ENCODE assay signal across 12 mouse cellular contexts in the genomic region with DNA sequence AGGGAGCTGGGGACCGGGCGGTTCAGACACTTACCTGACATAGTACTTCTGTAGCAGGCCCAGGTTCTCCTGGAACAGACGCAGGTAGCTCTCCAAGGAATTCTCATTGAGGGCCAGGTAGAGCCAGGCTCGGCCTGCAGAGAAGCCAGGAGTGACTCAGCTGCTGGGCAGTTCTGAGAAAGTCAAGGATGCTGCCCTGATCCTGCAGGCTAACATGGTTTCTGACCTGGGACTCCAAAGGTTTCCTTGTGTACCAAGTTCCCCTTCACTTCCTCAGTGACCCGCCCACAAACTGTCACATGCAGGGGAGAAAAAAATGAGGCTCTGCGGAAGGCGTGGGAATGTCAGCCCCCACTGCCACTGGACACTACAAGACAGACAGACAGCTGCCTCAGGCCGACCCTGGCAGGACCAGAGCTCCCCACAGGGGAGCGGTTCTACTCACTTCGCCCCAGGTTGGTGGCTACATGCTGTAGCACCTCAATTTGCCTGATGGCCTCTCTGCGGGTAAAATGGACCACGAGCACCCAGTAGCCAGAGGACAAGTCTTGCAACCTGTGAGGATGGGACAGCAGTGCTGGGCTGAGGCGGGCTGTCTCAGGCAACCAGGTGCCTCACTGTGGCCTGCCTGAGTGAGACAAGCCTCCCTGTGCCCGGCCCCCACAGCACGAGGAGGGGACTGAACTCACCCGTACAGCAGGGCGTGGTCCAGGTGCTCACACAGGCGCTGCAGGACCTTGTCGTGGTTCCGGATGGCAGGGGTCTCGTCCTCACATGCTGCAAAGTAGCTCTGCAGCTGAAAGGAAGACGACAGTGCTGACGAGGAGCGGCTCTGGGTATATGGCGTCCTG. TPM values are rescaled to one million over a fixed set of nuclear protein-coding genes. Genes with fewer than 3 reads are reported as not detected.
A peak's percentile ranks its signal among the peaks of the same experiment; 100 is the strongest.
DNase-seq lines count a peak whose midpoint lies in the region; ATAC-seq and TF ChIP-seq lines count a peak whose summit lies in the region.
"Had no signal": no experiment of that assay in that cellular context is flagged by ENCODE, and none has a peak within 500 bp of the region (broad histone marks: within the 10 kb centered on the region; RNA-seq: fewer than 3 reads in every experiment).

No protein-coding gene starts in this region.

- no peak for TF ChIP-seq CTCF in E14TG2a.4 (conservative IDR thresholded peaks at IDR 0.05; ENCODE audit: low read length)
- no peak for TF ChIP-seq CTCF in bone marrow macrophage, adult 2 months (IDR thresholded peaks at IDR 0.05; ENCODE audit: low read depth, low read length)

- WGBS in hindbrain, embryonic 12.5 days: 92% methylated on average over 25 of the region's 25 CpGs
- 89% methylated on average over 25 of the region's 25 CpGs for WGBS in hindbrain, embryonic 10.5 days

- no peak overlapping the region for H3K4me2 ChIP-seq in hindbrain, embryonic 12.5 days (replicated peaks)
- H3K4me2 ChIP-seq: neural tube, embryonic 12.5 days had no signal

- no peaks in the 10 kb centered on the region for H3K27me3 ChIP-seq in hindbrain, embryonic 12.5 days
- no peaks in the 10 kb centered on the region for H3K27me3 ChIP-seq in hindbrain, embryonic 10.5 days (ENCODE audit: insufficient read depth, poor library complexity, severe bottlenecking)
- H3K27me3 ChIP-seq in E14TG2a.4 (ENCODE audit: insufficient read depth, low read length): no peaks in the 10 kb centered on the region
- H3K27me3 ChIP-seq: neural tube, embryonic 12.5 days had no signal

- H3K4me3 ChIP-seq in hindbrain, embryonic 12.5 days: no peak overlapping the region
- no peak overlapping the region for H3K4me3 ChIP-seq in hindbrain, embryonic 10.5 days
- peak overlapping the region; percentile 68 for H3K4me3 ChIP-seq in E14TG2a.4 (replicated peaks; ENCODE audit: low read length)
- H3K4me3 ChIP-seq in bone marrow macrophage, adult 2 months (ENCODE audit: insufficient read depth, low read length): peak overlapping the region; percentile 30
- H3K4me3 ChIP-seq: forebrain, embryonic 10.5 days; neural tube, embryonic 12.5 days had no signal

- H3K4me1 ChIP-seq in hindbrain, embryonic 12.5 days: peaks cover 10% of the 10 kb centered on the region
- 0 out of 2 replicates have a peak, but pooled peaks cover 6% of the 10 kb centered on the region for H3K4me1 ChIP-seq in hindbrain, embryonic 10.5 days (replicated peaks)
- H3K4me1 ChIP-seq in E14TG2a.4 (replicated peaks; ENCODE audit: low read depth, low read length): peaks cover 26% of the 10 kb centered on the region
- peaks cover 47% of the 10 kb centered on the region for H3K4me1 ChIP-seq in bone marrow macrophage, adult 2 months (ENCODE audit: control insufficient read depth, insufficient read depth, low read length)

- ATAC-seq in hindbrain, embryonic 12.5 days (ENCODE audit: low FRiP score): 0 out of 2 replicates have a peak, but pooled peaks have one; percentile 36

- H3K9me3 ChIP-seq in hindbrain, embryonic 12.5 days (replicated peaks): no peaks in the 10 kb centered on the region
- no peaks in the 10 kb centered on the region for H3K9me3 ChIP-seq in hindbrain, embryonic 10.5 days
- peaks cover 6% of the 10 kb centered on the region; the same call in 1 of the 2 replicates for H3K9me3 ChIP-seq in E14TG2a.4 (ENCODE audit: low read length)
- H3K9me3 ChIP-seq: forebrain, embryonic 10.5 days; G1E; neural tube, embryonic 12.5 days had no signal

- H3K27ac ChIP-seq in hindbrain, embryonic 12.5 days: no peak overlapping the region
- H3K27ac ChIP-seq in hindbrain, embryonic 10.5 days: no peak overlapping the region
- H3K27ac ChIP-seq in bone marrow macrophage, adult 2 months (ENCODE audit: insufficient read depth, low read depth, low read length): peak overlapping the region; percentile 95
- H3K27ac ChIP-seq: forebrain, embryonic 10.5 days; neural tube, embryonic 12.5 days had no signal

- no peak for DNase-seq in hindbrain, embryonic 10.5 days (ENCODE audit: low spot score)
- DNase-seq in kidney, adult 8-10 months: peak; percentile 68 to 71
- DNase-seq in cerebellum, adult 11-12 months: no peak
- DNase-seq in layer of hippocampus, adult 11-12 months (ENCODE audit: low spot score): no peak
- no peak for DNase-seq in urinary bladder, postnatal 10 days (ENCODE audit: low spot score)
- DNase-seq: thymus, postnatal 4 days had no signal

- H3K36me3 ChIP-seq in hindbrain, embryonic 12.5 days: peaks cover 45% of the 10 kb centered on the region
- H3K36me3 ChIP-seq in hindbrain, embryonic 10.5 days: peaks cover 62% of the 10 kb centered on the region
- H3K36me3 ChIP-seq in E14TG2a.4 (ENCODE audit: insufficient read depth, low read length): peaks cover 16% of the 10 kb centered on the region; the same call in 1 of the 2 replicates

- no peak for TF ChIP-seq POLR2A in bone marrow macrophage, adult 2 months (IDR thresholded peaks at IDR 0.05; ENCODE audit: borderline replicate concordance, low read depth, low read length)

- no peak overlapping the region for H3K9ac ChIP-seq in hindbrain, embryonic 12.5 days
- H3K9ac ChIP-seq: neural tube, embryonic 12.5 days had no signal

RNA-seq across cellular contexts. Expression of a gene that starts 18.6 kb away (rescaled TPM):
- polyA plus RNA-seq in hindbrain, embryonic 12.5 days (2016; fragmentation: Nextera tagmentation; extraction: Ambion mirVana): not detected in 2 replicates
- polyA plus RNA-seq in hindbrain, embryonic 10.5 days (2016; fragmentation: Nextera tagmentation; extraction: Ambion mirVana): 0.10 TPM in 1 of 2 replicates, not detected in the other
- 0.48 and 0.49 TPM in 2 replicates for polyA plus RNA-seq in bone marrow macrophage, adult 2 months (2012; ENCODE audit: insufficient read depth, insufficient read length, missing spikeins)
- polyA plus RNA-seq: forebrain, embryonic 10.5 days; G1E; neural tube, embryonic 12.5 days had no signal

RNA-seq across cellular contexts. Expression of a gene that starts 22.5 kb away (rescaled TPM):
- 6.3 and 7.6 TPM in 2 replicates for polyA plus RNA-seq in hindbrain, embryonic 12.5 days (2016; fragmentation: Nextera tagmentation; extraction: Ambion mirVana)
- polyA plus RNA-seq in hindbrain, embryonic 10.5 days (2016; fragmentation: Nextera tagmentation; extraction: Ambion mirVana): 5.0 and 5.4 TPM in 2 replicates
- 56.0 and 62.1 TPM in 2 replicates for polyA plus RNA-seq in bone marrow macrophage, adult 2 months (2012; ENCODE audit: insufficient read depth, insufficient read length, missing spikeins)

RNA-seq across cellular contexts. Expression of a gene that starts 23.8 kb away (rescaled TPM):
- 0.29 and 0.50 TPM in 2 replicates for polyA plus RNA-seq in hindbrain, embryonic 12.5 days (2016; fragmentation: Nextera tagmentation; extraction: Ambion mirVana)
- polyA plus RNA-seq in hindbrain, embryonic 10.5 days (2016; fragmentation: Nextera tagmentation; extraction: Ambion mirVana): 1.2 and 1.5 TPM in 2 replicates
- 2.4 and 3.3 TPM in 2 replicates for polyA plus RNA-seq in bone marrow macrophage, adult 2 months (2012; ENCODE audit: insufficient read depth, insufficient read length, missing spikeins)
- polyA plus RNA-seq: G1E had no signal

RNA-seq across cellular contexts. Expression of a gene that starts 36.3 kb away (rescaled TPM):
- polyA plus RNA-seq in hindbrain, embryonic 12.5 days (2016; fragmentation: Nextera tagmentation; extraction: Ambion mirVana): 49.1 and 57.9 TPM in 2 replicates
- 33.7 and 34.4 TPM in 2 replicates for polyA plus RNA-seq in hindbrain, embryonic 10.5 days (2016; fragmentation: Nextera tagmentation; extraction: Ambion mirVana)
- 60.2 and 65.0 TPM in 2 replicates for polyA plus RNA-seq in bone marrow macrophage, adult 2 months (2012; ENCODE audit: insufficient read depth, insufficient read length, missing spikeins)
- polyA plus RNA-seq: G1E had no signal

RNA-seq across cellular contexts. Expression of a gene that starts 43.2 kb away (rescaled TPM):
- 0.43 TPM in 1 of 2 replicates, not detected in the other for polyA plus RNA-seq in hindbrain, embryonic 12.5 days (2016; fragmentation: Nextera tagmentation; extraction: Ambion mirVana)
- 2.9 TPM in 1 of 2 replicates, not detected in the other for polyA plus RNA-seq in hindbrain, embryonic 10.5 days (2016; fragmentation: Nextera tagmentation; extraction: Ambion mirVana)
- 5.6 TPM in 1 of 2 replicates, not detected in the other for polyA plus RNA-seq in bone marrow macrophage, adult 2 months (2012; ENCODE audit: insufficient read depth, insufficient read length, missing spikeins)
- polyA plus RNA-seq: neural tube, embryonic 12.5 days had no signal

Comparison
In these comparisons a context has a peak if more than half of its experiments do, and no peak if none do; other contexts are left out.
1. H3K4me3 ChIP-seq: peak in E14TG2a.4 (single experiment) and bone marrow macrophage, adult 2 months (single experiment); none in hindbrain, embryonic 12.5 days (single experiment) and hindbrain, embryonic 10.5 days (single experiment).
2. DNase-seq: peak in kidney, adult 8-10 months (2 of 2); none in hindbrain, embryonic 10.5 days (single experiment), cerebellum, adult 11-12 months (single experiment), layer of hippocampus, adult 11-12 months (single experiment) and urinary bladder, postnatal 10 days (single experiment).